Mouse (Mus musculus) NIH3T3 (cell line): Measurements from ENCODE around the gene Nfe2l2.

Experiments used
- DNase-seq: peaks from one replicate; pipeline ENCODE4 v3.0.0-alpha.2; 2012; ENCODE audit warnings: low read depth

The Nfe2l2 gene

GRCm38 (mm10) chr2:75684526-75684925 is 19.9 kb downstream of the Nfe2l2 start:
- no peak for DNase-seq

GRCm38 (mm10) chr2:75682978-75683709 is 21.3 kb downstream of the Nfe2l2 start:
- peak; percentile 58 for DNase-seq

GRCm38 (mm10) chr2:75681439-75681838 is 23.0 kb downstream of the Nfe2l2 start:
- DNase-seq: no peak

- DNase-seq: no peak
Measured at GRCm38 (mm10) chr2:75679947-75680346, 24.5 kb downstream of the Nfe2l2 start.

- DNase-seq: no peak
Measured at GRCm38 (mm10) chr2:75676567-75676966, 27.9 kb downstream of the Nfe2l2 start.

- DNase-seq: no peak
Measured at GRCm38 (mm10) chr2:75672561-75672960, 31.9 kb downstream of the Nfe2l2 start.

GRCm38 (mm10) chr2:75671337-75671660 is 33.1 kb downstream of the Nfe2l2 start:
- DNase-seq: no peak

- no peak for DNase-seq
Measured at GRCm38 (mm10) chr2:75670446-75671336, 33.8 kb downstream of the Nfe2l2 start.

GRCm38 (mm10) chr2:75669491-75670445 is 34.7 kb downstream of the Nfe2l2 start:
- peak; percentile 41 for DNase-seq

GRCm38 (mm10) chr2:75661106-75661505 is 43.3 kb downstream of the Nfe2l2 start:
- no peak for DNase-seq

GRCm38 (mm10) chr2:75660255-75660948 is 44.0 kb downstream of the Nfe2l2 start:
- no peak for DNase-seq

- peak; percentile 94 for DNase-seq
Measured at GRCm38 (mm10) chr2:75659629-75659960, 44.8 kb downstream of the Nfe2l2 start.

GRCm38 (mm10) chr2:75658727-75659628 is 45.5 kb downstream of the Nfe2l2 start, which contains the start of gene Hnrnpa3:
TSS of gene Hnrnpa3 (plus strand) at chr2:75659261.
- peak; percentile 100 for DNase-seq

GRCm38 (mm10) chr2:75657907-75658691 is 46.3 kb downstream of the Nfe2l2 start:
- DNase-seq: peak; percentile 53

GRCm38 (mm10) chr2:75656924-75657323 is 47.5 kb downstream of the Nfe2l2 start:
- DNase-seq: no peak

- no peak for DNase-seq
Measured at GRCm38 (mm10) chr2:75654679-75655078, 49.8 kb downstream of the Nfe2l2 start.

GRCm38 (mm10) chr2:75653150-75653549 is 51.3 kb downstream of the Nfe2l2 start:
- DNase-seq: no peak

GRCm38 (mm10) chr2:75650437-75650836 is 54.0 kb downstream of the Nfe2l2 start:
- DNase-seq: no peak

- no peak for DNase-seq
Measured at GRCm38 (mm10) chr2:75645251-75645650, 59.2 kb downstream of the Nfe2l2 start.

GRCm38 (mm10) chr2:75643950-75644349 is 60.5 kb downstream of the Nfe2l2 start:
- DNase-seq: no peak
